Mouse (Mus musculus) erythroblast, embryonic 14.5 days (primary cell): ENCODE measurements around the gene Adgb. TPM values are rescaled to one million over a fixed set of nuclear protein-coding genes. Genes with fewer than 3 reads are reported as not detected.
"Not testable (repeated sequence)": the region's sequence is repeated elsewhere in the genome, so short reads cannot be mapped to it uniquely, and the experiment has no call there.

ENCODE experiments used
- H3K27me3 ChIP-seq: 2 replicates; pipeline ENCODE4 v1.6.1; 2012; ENCODE audit warnings: inconsistent platforms; ENCODE audit not compliant: control insufficient read depth
- H3K36me3 ChIP-seq: 2 replicates; pipeline ENCODE4 v1.6.1; 2012; ENCODE audit warnings: mild to moderate bottlenecking, inconsistent platforms; ENCODE audit not compliant: control insufficient read depth
- H3K4me1 ChIP-seq: 2 replicates; pipeline ENCODE4 v1.6.1; 2012; ENCODE audit warnings: inconsistent platforms; ENCODE audit not compliant: control insufficient read depth
- H3K4me3 ChIP-seq: replicated peaks from 2 replicates; pipeline ENCODE3; 2012; ENCODE audit warnings: moderate library complexity, mild to moderate bottlenecking, inconsistent platforms
- H3K9me3 ChIP-seq: 2 replicates; pipeline ENCODE4 v1.6.1; 2012; ENCODE audit warnings: low read length, inconsistent platforms, mixed read lengths; ENCODE audit not compliant: control insufficient read depth
- GATA1 ChIP-seq: IDR thresholded peaks from 2 replicates; pipeline ENCODE4 v1.6.1; 2012; ENCODE audit warnings: low read length, inconsistent platforms, mixed read lengths
- TAL1 ChIP-seq: IDR thresholded peaks from 3 replicates; pipeline ENCODE4 v1.6.1; 2012; ENCODE audit warnings: low read length, inconsistent platforms, mixed read lengths
- polyA plus RNA-seq: library from polyadenylated mRNA; stranded (reverse); fragments of >175 nt; gene quantifications from 2 replicates; pipeline ENCODE4 v1.2.3, GENCODE M21; 2012

Adgb gene
- not detected in 2 replicates for polyA plus RNA-seq

DNA sequence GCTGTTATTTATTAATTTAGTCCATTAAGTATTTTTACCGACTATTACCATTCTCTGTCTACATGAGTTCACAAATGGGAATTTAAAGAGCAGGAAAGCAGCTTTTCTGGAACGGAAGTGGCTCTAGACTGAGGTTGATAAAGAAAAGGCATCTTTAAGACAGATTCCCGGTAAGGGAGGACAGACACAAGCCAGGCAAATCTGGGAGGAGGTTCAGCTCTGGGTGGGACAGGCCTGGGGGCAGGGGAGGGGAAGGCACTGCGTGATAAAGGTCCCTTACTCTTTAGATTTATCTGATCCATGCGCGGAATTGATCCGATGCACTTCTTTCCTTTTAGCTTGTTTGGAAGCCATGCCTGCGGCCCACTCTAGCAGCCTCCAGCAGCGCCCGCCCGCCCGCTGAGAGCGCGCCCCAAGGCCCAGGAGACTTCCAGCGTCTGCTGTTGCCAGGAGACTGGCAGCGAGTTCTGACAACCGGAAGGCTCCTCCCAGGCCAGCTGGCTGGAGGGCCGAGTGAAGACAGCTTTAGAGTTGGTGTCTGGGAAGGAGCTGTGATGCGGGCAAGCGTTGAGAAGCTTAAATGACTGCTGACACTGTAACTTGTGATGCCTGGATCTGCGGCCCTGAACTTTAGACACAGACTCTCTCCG, at the start of gene Adgb:
TSS of gene Adgb (minus strand) at position 366 of the 650 bp plus-strand sequence.
- no peaks in the 10 kb centered on the region for H3K27me3 ChIP-seq
- no peak for TF ChIP-seq GATA1
- TF ChIP-seq TAL1 = no peak
- H3K4me3 ChIP-seq = no peak within 1 kb of the TSS
- no peaks in the 10 kb centered on the region for H3K4me1 ChIP-seq
- no peaks in the 10 kb centered on the region for H3K9me3 ChIP-seq
- H3K36me3 ChIP-seq = no peaks in the 10 kb centered on the region

DNA sequence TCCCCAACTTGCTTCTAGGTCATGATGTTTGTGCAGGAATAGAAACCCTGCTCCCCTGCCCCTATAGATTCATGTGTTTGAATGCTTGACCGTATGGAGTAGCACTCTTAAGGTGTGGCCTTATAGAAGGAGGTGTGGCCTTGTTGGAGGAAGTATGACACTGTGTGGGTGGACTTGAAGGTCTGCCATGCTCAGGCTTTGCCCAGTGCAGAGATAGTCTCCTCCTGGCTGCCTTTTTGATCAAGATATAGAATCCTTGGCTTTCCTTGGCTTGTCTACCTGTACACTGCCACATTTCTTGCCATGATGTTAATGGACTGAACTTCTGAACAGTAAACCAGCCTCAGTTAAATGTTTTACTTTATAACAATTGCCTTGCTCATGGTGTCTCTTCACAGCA, 8.0 kb upstream of the Adgb start:
- Histone ChIP-seq H3K36me3 (no peaks in the 10 kb centered on the region), H3K27me3 (no peaks in the 10 kb centered on the region), H3K9me3 (no peaks in the 10 kb centered on the region), H3K4me3 (no peak overlapping the region), H3K4me1 (no peaks in the 10 kb centered on the region)
- no peak for TF ChIP-seq GATA1
- no peak for TF ChIP-seq TAL1

DNA sequence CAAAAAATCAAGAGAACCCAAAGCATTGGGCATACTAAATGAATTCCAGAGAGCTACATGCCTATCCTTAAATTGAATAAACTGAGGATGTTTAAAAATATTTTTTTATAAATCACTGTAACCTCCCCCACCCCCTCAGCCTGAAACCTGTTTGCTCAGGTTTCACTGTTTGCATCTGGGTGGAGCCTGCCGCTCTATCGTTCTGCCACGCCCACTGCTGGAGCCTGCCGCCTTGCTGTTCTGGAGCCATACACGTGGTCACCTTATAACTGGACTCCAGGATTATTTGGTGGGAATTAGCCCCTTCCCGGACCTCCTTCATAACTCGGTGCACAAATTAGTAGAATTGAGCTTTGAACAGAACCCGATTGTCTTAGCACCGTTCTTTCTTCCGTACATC, 5.3 kb upstream of the Adgb start:
- not testable (repeated sequence) for H3K4me3 ChIP-seq, H3K4me1 ChIP-seq, H3K36me3 ChIP-seq, H3K9me3 ChIP-seq, H3K27me3 ChIP-seq

DNA sequence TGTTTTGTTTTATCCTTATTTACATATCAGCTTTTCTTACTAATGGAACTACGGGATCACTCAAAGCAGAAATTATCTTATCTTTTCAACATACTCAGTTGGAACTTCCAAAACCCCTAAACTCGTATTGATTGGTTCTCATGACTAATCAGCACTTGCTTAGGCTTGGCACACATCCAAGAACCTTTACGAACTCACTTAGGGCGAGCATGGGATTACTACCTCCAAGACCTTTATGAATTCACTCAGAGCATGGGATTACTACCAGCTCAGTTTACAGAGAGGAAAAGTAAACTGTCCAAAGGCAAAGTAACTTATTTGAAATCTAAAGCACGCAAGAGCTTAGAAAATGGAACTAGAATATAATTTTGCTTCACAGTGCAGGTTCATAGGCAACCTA, 4.8 kb upstream of the Adgb start:
- H3K36me3 ChIP-seq = no peaks in the 10 kb centered on the region
- no peaks in the 10 kb centered on the region for H3K9me3 ChIP-seq
- no peaks in the 10 kb centered on the region for H3K27me3 ChIP-seq
- no peak overlapping the region for H3K4me3 ChIP-seq
- H3K4me1 ChIP-seq = no peaks in the 10 kb centered on the region
- TF ChIP-seq GATA1 (no peak), TAL1 (no peak)

- H3K4me1 ChIP-seq = no peaks in the 10 kb centered on the region
- TF ChIP-seq TAL1 = no peak
- no peak for TF ChIP-seq GATA1
- H3K36me3 ChIP-seq = no peaks in the 10 kb centered on the region
- H3K27me3 ChIP-seq = no peaks in the 10 kb centered on the region
- no peaks in the 10 kb centered on the region for H3K9me3 ChIP-seq
- no peak overlapping the region for H3K4me3 ChIP-seq
Observed at GRCm38 (mm10) chr10:10476549-10476948, 4.4 kb upstream of the Adgb start.

DNA sequence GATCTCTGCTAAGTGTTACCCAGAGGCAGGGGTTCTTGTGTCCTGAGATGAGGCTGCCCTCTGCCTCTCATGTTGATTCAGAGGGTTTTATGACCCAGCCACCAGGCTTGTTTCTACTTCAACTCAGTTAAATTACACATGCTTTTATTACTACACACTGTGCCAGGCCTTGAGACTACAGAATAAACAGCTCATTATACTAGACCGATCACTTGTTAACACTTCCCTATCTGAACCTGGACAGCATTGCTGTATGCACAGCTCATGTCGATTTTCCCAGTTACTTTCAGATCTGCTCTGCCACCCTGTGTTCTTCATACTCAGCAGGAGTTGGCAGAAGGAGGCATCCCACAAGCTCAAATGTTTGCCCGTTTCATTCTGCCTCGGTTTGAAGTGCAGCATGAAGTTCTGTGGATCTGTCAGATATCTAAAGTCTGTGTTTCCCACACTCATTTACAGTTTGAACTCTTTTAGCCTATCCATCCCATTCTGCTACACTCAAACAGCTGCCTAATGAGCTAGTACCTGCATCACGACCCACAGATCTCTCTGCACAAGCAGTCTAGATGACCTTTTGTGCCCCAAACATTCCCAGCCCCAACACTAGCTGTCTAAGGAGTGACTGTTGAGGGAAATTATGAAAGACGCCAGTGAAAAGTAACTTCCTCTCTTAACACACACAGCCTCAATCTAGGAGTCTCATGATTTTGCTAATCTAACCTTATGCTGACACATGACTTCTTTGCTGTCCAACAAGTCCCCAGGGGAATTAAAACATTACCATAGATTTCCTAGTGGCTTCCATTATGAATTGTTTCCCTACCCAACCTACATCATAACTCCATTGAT, 3.2 kb downstream of the Adgb start:
- no peaks in the 10 kb centered on the region for H3K36me3 ChIP-seq
- H3K27me3 ChIP-seq = no peaks in the 10 kb centered on the region
- H3K4me1 ChIP-seq = no peaks in the 10 kb centered on the region
- H3K9me3 ChIP-seq = no peaks in the 10 kb centered on the region
- no peak for TF ChIP-seq GATA1
- TF ChIP-seq TAL1 = no peak
- no peak overlapping the region for H3K4me3 ChIP-seq

DNA sequence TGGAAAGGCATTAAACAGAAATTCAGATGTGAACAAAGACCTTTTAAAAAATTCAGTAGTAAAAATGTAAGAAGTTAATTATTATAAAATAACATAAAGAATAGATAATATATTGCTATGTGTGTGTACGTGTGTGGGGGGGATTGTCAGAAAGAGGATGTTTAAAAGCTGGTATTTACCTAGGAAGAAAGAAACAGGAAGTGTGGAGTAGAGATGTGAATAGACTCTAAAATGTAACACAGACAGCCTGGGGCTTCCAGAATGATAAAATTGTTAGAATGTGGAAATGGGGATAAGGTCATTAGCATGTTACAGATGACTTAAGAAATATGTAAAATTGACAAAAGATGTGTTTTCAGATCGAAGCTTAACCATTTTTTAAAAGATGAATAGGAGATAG, 12.0 kb downstream of the Adgb start:
- H3K36me3 ChIP-seq = no peaks in the 10 kb centered on the region
- H3K9me3 ChIP-seq = no peaks in the 10 kb centered on the region
- no peak overlapping the region for H3K4me3 ChIP-seq
- H3K27me3 ChIP-seq = no peaks in the 10 kb centered on the region
- TF ChIP-seq TAL1 = no peak
- no peak for TF ChIP-seq GATA1
- no peaks in the 10 kb centered on the region for H3K4me1 ChIP-seq

DNA sequence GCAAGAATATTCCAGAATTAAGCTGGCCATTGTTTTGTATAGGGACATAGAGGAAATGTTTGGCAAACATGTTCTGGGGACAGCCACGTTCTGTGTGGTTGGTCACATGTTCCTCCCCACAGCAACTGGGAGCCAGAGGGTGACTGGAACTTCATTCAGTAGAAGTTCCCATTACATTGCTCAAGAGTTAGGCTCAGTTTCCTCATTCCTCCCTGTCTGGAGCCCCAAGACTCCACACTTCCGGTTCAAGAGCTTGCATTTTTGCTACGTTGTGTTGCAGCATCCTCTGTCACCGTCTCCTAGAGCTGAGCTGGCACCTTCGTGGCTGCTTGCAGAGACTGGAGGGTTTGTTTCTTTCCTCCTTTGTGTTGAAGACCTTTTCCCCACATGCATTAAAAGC, 15.1 kb downstream of the Adgb start:
- Histone ChIP-seq H3K4me3 (no peak overlapping the region), H3K9me3 (no peaks in the 10 kb centered on the region), H3K4me1 (no peaks in the 10 kb centered on the region), H3K27me3 (no peaks in the 10 kb centered on the region), H3K36me3 (no peaks in the 10 kb centered on the region)
- no peak for TF ChIP-seq TAL1
- no peak for TF ChIP-seq GATA1

DNA sequence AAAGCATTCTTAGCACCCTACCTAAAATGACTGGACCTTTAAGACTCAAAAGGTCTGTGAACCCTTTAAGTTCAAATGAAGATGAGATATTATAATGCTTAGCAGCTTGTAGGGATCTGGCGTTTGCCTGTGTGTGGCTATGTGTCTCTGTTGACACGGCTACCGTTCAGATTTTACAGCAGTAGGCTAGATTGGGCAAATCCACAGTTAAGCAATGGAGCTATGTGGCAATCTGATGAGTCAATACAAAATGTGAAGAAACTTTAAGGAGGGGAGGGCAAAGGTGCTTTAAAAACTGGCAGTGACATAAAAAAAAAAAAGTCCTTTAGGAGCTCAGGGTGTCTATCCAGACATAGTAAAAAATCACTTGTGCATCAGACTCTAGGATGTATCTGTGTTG, 23.1 kb downstream of the Adgb start:
- Histone ChIP-seq H3K4me3 (no peak overlapping the region), H3K27me3 (no peaks in the 10 kb centered on the region), H3K9me3 (no peaks in the 10 kb centered on the region), H3K36me3 (no peaks in the 10 kb centered on the region), H3K4me1 (no peaks in the 10 kb centered on the region)
- TF ChIP-seq GATA1 (no peak), TAL1 (no peak)
